Comparison of ENCODE assay signal across 32 mouse cellular contexts in the genomic region with DNA sequence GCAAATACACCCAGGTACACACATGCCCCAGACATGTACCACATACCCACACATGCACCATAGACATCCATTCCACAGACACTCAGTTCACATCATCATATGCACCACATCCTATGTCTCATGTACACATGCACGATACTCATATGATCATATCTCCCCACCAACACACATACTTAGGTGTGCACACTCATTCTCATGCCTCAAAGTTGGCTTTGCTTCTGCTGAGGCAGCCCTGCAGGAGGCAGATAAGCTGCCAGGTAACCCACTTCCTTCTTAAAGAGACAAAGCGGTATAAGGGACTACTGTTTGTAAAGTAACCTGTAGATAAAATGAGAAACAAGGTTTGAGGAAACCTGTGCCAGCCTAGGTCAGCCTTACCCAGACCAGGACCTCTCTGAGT.
A peak's percentile ranks its signal among the peaks of the same experiment; 100 is the strongest.
DNase-seq lines count a peak whose midpoint lies in the region; ATAC-seq and TF ChIP-seq lines count a peak whose summit lies in the region.
"Had no signal": no experiment of that assay in that cellular context is flagged by ENCODE, and none has a peak within 500 bp of the region (broad histone marks: within the 10 kb centered on the region; RNA-seq: fewer than 3 reads in every experiment).

No protein-coding gene starts in this region.

- TF ChIP-seq EP300 in stomach, postnatal 0 days (optimal IDR thresholded peaks at IDR 0.05): no peak

- H3K36me3 ChIP-seq in heart, embryonic 10.5 days: no peaks in the 10 kb centered on the region
- H3K36me3 ChIP-seq in midbrain, embryonic 11.5 days (ENCODE audit: control insufficient read depth, insufficient read depth, low read length): no peaks in the 10 kb centered on the region
- H3K36me3 ChIP-seq in midbrain, embryonic 15.5 days (replicated peaks): no peaks in the 10 kb centered on the region
- H3K36me3 ChIP-seq in stomach, postnatal 0 days (ENCODE audit: control insufficient read depth, insufficient read depth, low read length): no peaks in the 10 kb centered on the region
- H3K36me3 ChIP-seq: embryonic facial prominence, embryonic 10.5 days; embryonic facial prominence, embryonic 15.5 days; hindbrain, embryonic 13.5 days; kidney, embryonic 15.5 days; liver, embryonic 12.5 days; midbrain, embryonic 13.5 days; neural tube, embryonic 15.5 days had no signal

- no peak overlapping the region for H3K4me3 ChIP-seq in heart, embryonic 10.5 days
- H3K4me3 ChIP-seq in midbrain, embryonic 11.5 days (ENCODE audit: low read depth, low read length): no peak overlapping the region
- no peak overlapping the region for H3K4me3 ChIP-seq in midbrain, embryonic 15.5 days
- no peak overlapping the region for H3K4me3 ChIP-seq in stomach, postnatal 0 days (ENCODE audit: low read depth, low read length)
- H3K4me3 ChIP-seq: embryonic facial prominence, embryonic 10.5 days; embryonic facial prominence, embryonic 15.5 days; forebrain, embryonic 13.5 days; hindbrain, embryonic 13.5 days; kidney, embryonic 15.5 days; liver, embryonic 12.5 days; midbrain, embryonic 13.5 days; neural tube, embryonic 15.5 days had no signal

- no peak for ATAC-seq in midbrain, embryonic 11.5 days (ENCODE audit: low FRiP score)
- ATAC-seq in midbrain, embryonic 15.5 days (replicated peaks): no peak
- peak; percentile 24; the same call in 1 of the 2 replicates for ATAC-seq in stomach, postnatal 0 days (ENCODE audit: low FRiP score, low TSS enrichment)
- ATAC-seq: forebrain, embryonic 13.5 days; liver, embryonic 12.5 days; lung, postnatal 0 days; midbrain, embryonic 13.5 days had no signal

- no peak overlapping the region for H3K9ac ChIP-seq in midbrain, embryonic 11.5 days (ENCODE audit: low read length)
- H3K9ac ChIP-seq in midbrain, embryonic 15.5 days: no peak overlapping the region
- H3K9ac ChIP-seq in stomach, postnatal 0 days (ENCODE audit: low read length): no peak overlapping the region
- H3K9ac ChIP-seq: embryonic facial prominence, embryonic 15.5 days; forebrain, embryonic 13.5 days; hindbrain, embryonic 13.5 days; kidney, embryonic 15.5 days; liver, embryonic 12.5 days; midbrain, embryonic 13.5 days; neural tube, embryonic 15.5 days had no signal

- TF ChIP-seq CTCF in stomach, postnatal 0 days (IDR thresholded peaks at IDR 0.05; ENCODE audit: low read depth): no peak

- peaks cover 4% of the 10 kb centered on the region; the same call in 1 of the 2 replicates for H3K27me3 ChIP-seq in heart, embryonic 10.5 days (ENCODE audit: insufficient read depth, poor library complexity, severe bottlenecking)
- H3K27me3 ChIP-seq in midbrain, embryonic 11.5 days (ENCODE audit: control insufficient read depth, insufficient read depth, low read length): no peaks in the 10 kb centered on the region
- no peaks in the 10 kb centered on the region for H3K27me3 ChIP-seq in midbrain, embryonic 15.5 days (replicated peaks)
- H3K27me3 ChIP-seq in stomach, postnatal 0 days (ENCODE audit: control insufficient read depth, insufficient read depth, low read length): no peaks in the 10 kb centered on the region
- H3K27me3 ChIP-seq: CH12.LX; embryonic facial prominence, embryonic 15.5 days; forebrain, embryonic 13.5 days; hindbrain, embryonic 13.5 days; liver, embryonic 12.5 days; midbrain, embryonic 13.5 days; neural tube, embryonic 15.5 days had no signal

- WGBS in heart, embryonic 10.5 days: 94% methylated on average over 2 of the region's 2 CpGs
- WGBS in midbrain, embryonic 11.5 days: 96% methylated on average over 2 of the region's 2 CpGs
- WGBS in midbrain, embryonic 15.5 days: 91% methylated on average over 2 of the region's 2 CpGs
- 78% methylated on average over 2 of the region's 2 CpGs for WGBS in stomach, postnatal 0 days

- H3K4me1 ChIP-seq in heart, embryonic 10.5 days: peaks cover 57% of the 10 kb centered on the region
- no peaks in the 10 kb centered on the region for H3K4me1 ChIP-seq in midbrain, embryonic 11.5 days (ENCODE audit: control insufficient read depth, insufficient read depth, low read length)
- no peaks in the 10 kb centered on the region for H3K4me1 ChIP-seq in midbrain, embryonic 15.5 days
- 0 out of 2 replicates have a peak, but pooled peaks cover 2% of the 10 kb centered on the region for H3K4me1 ChIP-seq in stomach, postnatal 0 days (replicated peaks; ENCODE audit: control insufficient read depth, insufficient read depth)
- H3K4me1 ChIP-seq: forebrain, embryonic 13.5 days; hindbrain, embryonic 13.5 days; midbrain, embryonic 13.5 days; neural tube, embryonic 15.5 days had no signal

- H3K4me2 ChIP-seq in midbrain, embryonic 11.5 days: no peak overlapping the region
- H3K4me2 ChIP-seq in midbrain, embryonic 15.5 days: no peak overlapping the region
- H3K4me2 ChIP-seq in stomach, postnatal 0 days (replicated peaks; ENCODE audit: low read depth): no peak overlapping the region
- H3K4me2 ChIP-seq: embryonic facial prominence, embryonic 15.5 days; forebrain, embryonic 13.5 days; heart, embryonic 11.5 days; hindbrain, embryonic 13.5 days; kidney, embryonic 15.5 days; liver, embryonic 12.5 days; midbrain, embryonic 13.5 days; neural tube, embryonic 15.5 days had no signal

- DNase-seq in heart, embryonic 10.5 days (ENCODE audit: low spot score): no peak
- no peak for DNase-seq in heart, adult 9 months (ENCODE audit: low spot score in 2 of 2)
- peak; percentile 70 for DNase-seq in midbrain, embryonic 11.5 days (ENCODE audit: low spot score, missing footprints)
- peak; percentile 62 for DNase-seq in induced T-regulatory cell, adult 2 months (ENCODE audit: low read depth)
- no peak for DNase-seq in stomach, postnatal 0 days (ENCODE audit: low spot score)
- DNase-seq in layer of hippocampus, adult 9-10 months (ENCODE audit: low spot score): no peak
- no peak for DNase-seq in layer of hippocampus, adult 8-10 months (ENCODE audit: low spot score in 2 of 2)
- DNase-seq: adrenal gland, postnatal 10 days; cerebellum, adult 9-11 months; gastrocnemius, postnatal 14 days; heart, postnatal 4 days; kidney, adult 18-20 months; layer of hippocampus, postnatal 36 days; left cerebral cortex, postnatal 4 days; lung, adult 18-20 months; retina, postnatal 1 day; right cerebral cortex, postnatal 25 days; thymus, adult 18-20 months; thymus, postnatal 36 days had no signal

- H3K9me3 ChIP-seq in heart, embryonic 10.5 days: no peaks in the 10 kb centered on the region
- H3K9me3 ChIP-seq in midbrain, embryonic 11.5 days (ENCODE audit: control insufficient read depth, low read length): no peaks in the 10 kb centered on the region
- H3K9me3 ChIP-seq in midbrain, embryonic 15.5 days: no peaks in the 10 kb centered on the region
- H3K9me3 ChIP-seq in stomach, postnatal 0 days (ENCODE audit: control insufficient read depth, low read length): no peaks in the 10 kb centered on the region
- H3K9me3 ChIP-seq: embryonic facial prominence, embryonic 10.5 days; embryonic facial prominence, embryonic 15.5 days; forebrain, embryonic 13.5 days; hindbrain, embryonic 13.5 days; kidney, embryonic 15.5 days; midbrain, embryonic 13.5 days; neural tube, embryonic 15.5 days had no signal

- H3K27ac ChIP-seq in heart, embryonic 10.5 days: 0 out of 2 replicates have a peak overlapping the region, but pooled peaks have one; percentile 17
- H3K27ac ChIP-seq in midbrain, embryonic 11.5 days (ENCODE audit: low read depth, low read length): no peak overlapping the region
- no peak overlapping the region for H3K27ac ChIP-seq in midbrain, embryonic 15.5 days
- H3K27ac ChIP-seq in stomach, postnatal 0 days (replicated peaks): no peak overlapping the region
- H3K27ac ChIP-seq: embryonic facial prominence, embryonic 10.5 days; embryonic facial prominence, embryonic 15.5 days; forebrain, embryonic 13.5 days; hindbrain, embryonic 13.5 days; kidney, embryonic 15.5 days; liver, embryonic 12.5 days; macrophage; midbrain, embryonic 13.5 days; neural tube, embryonic 15.5 days had no signal

Comparison
In these comparisons a context has a peak if more than half of its experiments do, and no peak if none do; other contexts are left out.
1. DNase-seq: peak in midbrain, embryonic 11.5 days (single experiment) and induced T-regulatory cell, adult 2 months (single experiment); none in heart, embryonic 10.5 days (single experiment), heart, adult 9 months (0 of 2), stomach, postnatal 0 days (single experiment), layer of hippocampus, adult 9-10 months (single experiment) and layer of hippocampus, adult 8-10 months (0 of 2).